Mouse (Mus musculus): ENCODE results near the gene Pigb. TPM values are rescaled to one million over a fixed set of nuclear protein-coding genes. Genes with fewer than 3 reads are reported as not detected.
"Not testable (repeated sequence)": the region's sequence is repeated elsewhere in the genome, so short reads cannot be mapped to it uniquely, and the experiment has no call there.

The Pigb gene
- 7.9 and 9.5 TPM in 2 replicates for polyA plus RNA-seq (2016; fragmentation: Nextera tagmentation; extraction: Ambion mirVana)

GRCm38 (mm10) chr9:73040080-73040479 is at the start of gene Pigb:
Pigb (minus strand) TSS chr9:73040378.
- no peaks in the 10 kb centered on the region for H3K27me3 ChIP-seq (replicated peaks)
- peak within 1 kb of the TSS; percentile 90 for H3K9ac ChIP-seq
- ATAC-seq (ENCODE audit: insufficient number of reproducible peaks, low FRiP score): no peak
- H3K4me2 ChIP-seq: peak within 1 kb of the TSS; percentile 95
- H3K9me3 ChIP-seq (replicated peaks): no peaks in the 10 kb centered on the region
- no peaks in the 10 kb centered on the region for H3K36me3 ChIP-seq
- 28% methylated on average over 6 of the region's 6 CpGs for WGBS
- H3K27ac ChIP-seq (ENCODE audit: poor library complexity, severe bottlenecking): peak within 1 kb of the TSS; percentile 42; the same call in 1 of the 2 replicates
- H3K4me1 ChIP-seq (replicated peaks): peaks cover 17% of the 10 kb centered on the region
- H3K4me3 ChIP-seq: peak within 1 kb of the TSS; percentile 96

- Histone ChIP-seq H3K36me3 (no peaks in the 10 kb centered on the region), H3K9ac (no peak overlapping the region), H3K4me3 (no peak overlapping the region), H3K4me1 (replicated peaks) (peaks cover 6% of the 10 kb centered on the region; the same call in 1 of the 2 replicates), H3K9me3 (replicated peaks) (no peaks in the 10 kb centered on the region), H3K4me2 (no peak overlapping the region), H3K27me3 (replicated peaks) (peaks cover 2% of the 10 kb centered on the region; the same call in 1 of the 2 replicates), H3K27ac (ENCODE audit: poor library complexity, severe bottlenecking) (no peak overlapping the region)
- no peak for ATAC-seq (ENCODE audit: insufficient number of reproducible peaks, low FRiP score)
- WGBS: 62% methylated on average over 16 of the region's 16 CpGs
Measured at GRCm38 (mm10) chr9:73089222-73089920, 49.2 kb upstream of the Pigb start.

GRCm38 (mm10) chr9:73087581-73087980 is 47.4 kb upstream of the Pigb start:
- Histone ChIP-seq H3K4me1 (replicated peaks) (peaks cover 6% of the 10 kb centered on the region; the same call in 1 of the 2 replicates), H3K27ac (ENCODE audit: poor library complexity, severe bottlenecking) (no peak overlapping the region), H3K4me3 (no peak overlapping the region), H3K9ac (no peak overlapping the region), H3K27me3 (replicated peaks) (no peaks in the 10 kb centered on the region; the same call in 1 of the 2 replicates), H3K36me3 (no peaks in the 10 kb centered on the region), H3K4me2 (no peak overlapping the region), H3K9me3 (replicated peaks) (no peaks in the 10 kb centered on the region)
- ATAC-seq (ENCODE audit: insufficient number of reproducible peaks, low FRiP score): no peak
- WGBS: 66% methylated on average over 5 of the region's 5 CpGs

- H3K27ac ChIP-seq (ENCODE audit: poor library complexity, severe bottlenecking): no peak overlapping the region
- H3K4me1 ChIP-seq (replicated peaks): peaks cover 6% of the 10 kb centered on the region; the same call in 1 of the 2 replicates
- H3K36me3 ChIP-seq: no peaks in the 10 kb centered on the region
- no peak for ATAC-seq (ENCODE audit: insufficient number of reproducible peaks, low FRiP score)
- no peak overlapping the region for H3K4me3 ChIP-seq
- H3K9me3 ChIP-seq (replicated peaks): no peaks in the 10 kb centered on the region
- 58% methylated on average over 8 of the region's 8 CpGs for WGBS
- H3K9ac ChIP-seq: no peak overlapping the region
- H3K4me2 ChIP-seq: no peak overlapping the region
- no peaks in the 10 kb centered on the region for H3K27me3 ChIP-seq (replicated peaks)
Measured at GRCm38 (mm10) chr9:73087121-73087520, 46.9 kb upstream of the Pigb start.

- no peaks in the 10 kb centered on the region for H3K36me3 ChIP-seq
- no peaks in the 10 kb centered on the region for H3K27me3 ChIP-seq (replicated peaks)
- H3K27ac ChIP-seq (ENCODE audit: poor library complexity, severe bottlenecking): no peak overlapping the region
- no peak overlapping the region for H3K4me3 ChIP-seq
- ATAC-seq (ENCODE audit: insufficient number of reproducible peaks, low FRiP score): no peak
- H3K9me3 ChIP-seq (replicated peaks): no peaks in the 10 kb centered on the region
- no peak overlapping the region for H3K4me2 ChIP-seq
- WGBS: 46% methylated on average over 6 of the region's 6 CpGs
- peaks cover 6% of the 10 kb centered on the region; the same call in 1 of the 2 replicates for H3K4me1 ChIP-seq (replicated peaks)
- H3K9ac ChIP-seq: no peak overlapping the region
Measured at GRCm38 (mm10) chr9:73085845-73086244, 45.7 kb upstream of the Pigb start.

GRCm38 (mm10) chr9:73083956-73084355 is 43.8 kb upstream of the Pigb start:
- 54% methylated on average over 6 of the region's 6 CpGs for WGBS
- Histone ChIP-seq H3K4me1 (replicated peaks) (peaks cover 6% of the 10 kb centered on the region; the same call in 1 of the 2 replicates), H3K36me3 (no peaks in the 10 kb centered on the region), H3K9me3 (replicated peaks) (no peaks in the 10 kb centered on the region), H3K4me3 (no peak overlapping the region), H3K4me2 (no peak overlapping the region), H3K27ac (ENCODE audit: poor library complexity, severe bottlenecking) (no peak overlapping the region), H3K9ac (no peak overlapping the region), H3K27me3 (replicated peaks) (no peaks in the 10 kb centered on the region)
- no peak for ATAC-seq (ENCODE audit: insufficient number of reproducible peaks, low FRiP score)

- Histone ChIP-seq H3K4me1 (replicated peaks) (peaks cover 6% of the 10 kb centered on the region; the same call in 1 of the 2 replicates), H3K9ac (no peak overlapping the region), H3K4me3 (no peak overlapping the region), H3K27ac (ENCODE audit: poor library complexity, severe bottlenecking) (no peak overlapping the region), H3K4me2 (no peak overlapping the region), H3K36me3 (no peaks in the 10 kb centered on the region), H3K27me3 (replicated peaks) (no peaks in the 10 kb centered on the region), H3K9me3 (replicated peaks) (no peaks in the 10 kb centered on the region)
- no peak for ATAC-seq (ENCODE audit: insufficient number of reproducible peaks, low FRiP score)
- WGBS: 74% methylated on average over 8 of the region's 8 CpGs
Measured at GRCm38 (mm10) chr9:73082291-73083000, 42.3 kb upstream of the Pigb start.

- Histone ChIP-seq H3K27me3 (replicated peaks) (no peaks in the 10 kb centered on the region), H3K9ac (no peak overlapping the region), H3K4me1 (replicated peaks) (no peaks in the 10 kb centered on the region), H3K36me3 (no peaks in the 10 kb centered on the region), H3K4me2 (no peak overlapping the region), H3K4me3 (no peak overlapping the region), H3K9me3 (replicated peaks) (no peaks in the 10 kb centered on the region), H3K27ac (ENCODE audit: poor library complexity, severe bottlenecking) (no peak overlapping the region)
- ATAC-seq (ENCODE audit: insufficient number of reproducible peaks, low FRiP score): no peak
- WGBS: 41% methylated on average over 7 of the region's 7 CpGs
Measured at GRCm38 (mm10) chr9:73079801-73080325, 39.7 kb upstream of the Pigb start.

- not testable (repeated sequence) for H3K4me1 ChIP-seq (replicated peaks); H3K36me3 ChIP-seq; H3K9ac ChIP-seq; ATAC-seq (ENCODE audit: insufficient number of reproducible peaks, low FRiP score); H3K9me3 ChIP-seq (replicated peaks); H3K4me3 ChIP-seq; H3K27ac ChIP-seq (ENCODE audit: poor library complexity, severe bottlenecking); H3K27me3 ChIP-seq (replicated peaks); H3K4me2 ChIP-seq
- WGBS: 80% methylated on average over 11 of the region's 12 CpGs
Measured at GRCm38 (mm10) chr9:73079349-73079748, 39.2 kb upstream of the Pigb start.

- 90% methylated on average over 5 of the region's 5 CpGs for WGBS
Measured at GRCm38 (mm10) chr9:73073169-73073568, 33.0 kb upstream of the Pigb start.

GRCm38 (mm10) chr9:73072426-73072825 is 32.2 kb upstream of the Pigb start:
- WGBS: 66% methylated on average over 8 of the region's 8 CpGs
- no peak overlapping the region for H3K4me2 ChIP-seq
- ATAC-seq (ENCODE audit: insufficient number of reproducible peaks, low FRiP score): no peak
- H3K27me3 ChIP-seq (replicated peaks): no peaks in the 10 kb centered on the region
- peaks cover 9% of the 10 kb centered on the region for H3K4me1 ChIP-seq (replicated peaks)
- no peak overlapping the region for H3K27ac ChIP-seq (ENCODE audit: poor library complexity, severe bottlenecking)
- H3K4me3 ChIP-seq: no peak overlapping the region
- H3K9ac ChIP-seq: no peak overlapping the region
- H3K9me3 ChIP-seq (replicated peaks): no peaks in the 10 kb centered on the region
- no peaks in the 10 kb centered on the region for H3K36me3 ChIP-seq

More at GRCm38 (mm10) chr9:73073169-73073568, 33.0 kb upstream of the Pigb start:
- Histone ChIP-seq H3K9ac (no peak overlapping the region), H3K27ac (ENCODE audit: poor library complexity, severe bottlenecking) (no peak overlapping the region), H3K36me3 (no peaks in the 10 kb centered on the region), H3K27me3 (replicated peaks) (no peaks in the 10 kb centered on the region), H3K4me3 (no peak overlapping the region), H3K4me2 (no peak overlapping the region), H3K9me3 (replicated peaks) (no peaks in the 10 kb centered on the region), H3K4me1 (replicated peaks) (peaks cover 3% of the 10 kb centered on the region)
- no peak for ATAC-seq (ENCODE audit: insufficient number of reproducible peaks, low FRiP score)

Data from heart, embryonic 12.5 days (tissue).